Mouse (Mus musculus): ENCODE results near the gene Cfap57.

The Cfap57 gene

GRCm38 (mm10) chr4:118620279-118620966 lies at the start of gene Cfap57, which contains the start of gene Ebna1bp2:
Gene Cfap57 (minus strand): TSS chr4:118620777.
Gene Ebna1bp2 (plus strand): TSS chr4:118620799.
- peak; percentile 86 for DNase-seq (ENCODE audit: low read depth)

GRCm38 (mm10) chr4:118658652-118659051 lies 38.1 kb upstream of the Cfap57 start, which contains the start of gene Olfr62:
Gene Olfr62 (plus strand): TSS chr4:118658952.
- DNase-seq (ENCODE audit: low read depth) = no peak

GRCm38 (mm10) chr4:118645234-118645633 lies 24.7 kb upstream of the Cfap57 start:
- no peak for DNase-seq (ENCODE audit: low read depth)

- DNase-seq (ENCODE audit: low read depth) = no peak
Measured at GRCm38 (mm10) chr4:118642346-118643190, 22.0 kb upstream of the Cfap57 start.

GRCm38 (mm10) chr4:118630261-118630660 lies 9.7 kb upstream of the Cfap57 start:
- no peak for DNase-seq (ENCODE audit: low read depth)

GRCm38 (mm10) chr4:118621781-118622180 lies 1.2 kb upstream of the Cfap57 start:
- no peak for DNase-seq (ENCODE audit: low read depth)

GRCm38 (mm10) chr4:118620967-118621320 lies 367 bp upstream of the Cfap57 start:
- DNase-seq (ENCODE audit: low read depth) = no peak

GRCm38 (mm10) chr4:118615412-118615811 lies 5.2 kb downstream of the Cfap57 start:
- DNase-seq (ENCODE audit: low read depth) = no peak

- no peak for DNase-seq (ENCODE audit: low read depth)
Measured at GRCm38 (mm10) chr4:118612619-118613018, 8.0 kb downstream of the Cfap57 start.

GRCm38 (mm10) chr4:118609836-118610235 lies 10.7 kb downstream of the Cfap57 start:
- DNase-seq (ENCODE audit: low read depth) = no peak

GRCm38 (mm10) chr4:118604065-118604464 lies 16.5 kb downstream of the Cfap57 start:
- DNase-seq (ENCODE audit: low read depth) = no peak

GRCm38 (mm10) chr4:118589733-118590130 lies 30.8 kb downstream of the Cfap57 start:
- no peak for DNase-seq (ENCODE audit: low read depth)

GRCm38 (mm10) chr4:118589053-118589732 lies 31.4 kb downstream of the Cfap57 start:
- DNase-seq (ENCODE audit: low read depth) = no peak

GRCm38 (mm10) chr4:118582629-118583028 lies 37.9 kb downstream of the Cfap57 start:
- no peak for DNase-seq (ENCODE audit: low read depth)

GRCm38 (mm10) chr4:118581508-118581907 lies 39.1 kb downstream of the Cfap57 start:
- no peak for DNase-seq (ENCODE audit: low read depth)

- DNase-seq (ENCODE audit: low read depth) = no peak
Measured at GRCm38 (mm10) chr4:118579313-118579712, 41.3 kb downstream of the Cfap57 start.

- DNase-seq (ENCODE audit: low read depth) = peak; percentile 28
Measured at GRCm38 (mm10) chr4:118576097-118576496, 44.5 kb downstream of the Cfap57 start.

- DNase-seq (ENCODE audit: low read depth) = no peak
Measured at GRCm38 (mm10) chr4:118571441-118571840, 49.1 kb downstream of the Cfap57 start.

GRCm38 (mm10) chr4:118569320-118569719 lies 51.3 kb downstream of the Cfap57 start:
- no peak for DNase-seq (ENCODE audit: low read depth)

GRCm38 (mm10) chr4:118568709-118569108 lies 51.9 kb downstream of the Cfap57 start:
- DNase-seq (ENCODE audit: low read depth) = no peak

- DNase-seq (ENCODE audit: low read depth) = no peak
Measured at GRCm38 (mm10) chr4:118566161-118566676, 54.4 kb downstream of the Cfap57 start.

- DNase-seq (ENCODE audit: low read depth) = no peak
Measured at GRCm38 (mm10) chr4:118564926-118565279, 55.7 kb downstream of the Cfap57 start.

All from fibroblast of lung, adult 2 months (primary cell).